Mouse (Mus musculus) gastrocnemius, adult 2 months (tissue): ENCODE data around the gene Abcc8. TPM values are rescaled to one million over a fixed set of nuclear protein-coding genes. Genes with fewer than 3 reads are reported as not detected.

ENCODE experiments used
- DNase-seq: peaks from one replicate; pipeline ENCODE4 v3.0.0; 2022
- H3K27ac ChIP-seq: fragments of 200-600 bp; 2 replicates; pipeline ENCODE4 v1.8.1; 2022; ENCODE audit warnings: mild to moderate bottlenecking
- H3K4me3 ChIP-seq: fragments of 200-600 bp; 2 replicates; pipeline ENCODE4 v1.8.1; 2022; ENCODE audit warnings: mild to moderate bottlenecking, moderate library complexity
- CTCF ChIP-seq: fragments of 200-600 bp; IDR thresholded peaks from 2 replicates; pipeline ENCODE4 v1.8.1; 2022; ENCODE audit warnings: antibody characterized with exemption, mild to moderate bottlenecking, moderate library complexity
- intact Hi-C: fragments of 180-260 bp; cut with DNase I; formaldehyde crosslinking; loops from one replicate; pipeline ENCODE4 v1.15.1; 2025
- total RNA-seq, 2 experiments: library from RNA; stranded (reverse); gene quantifications; 2 replicates each; pipeline ENCODE4 v1.2.3; 2021

Gene Abcc8
- total RNA-seq, 2 experiments from 2014 or later = 2.4 to 4.2 TPM

DNA sequence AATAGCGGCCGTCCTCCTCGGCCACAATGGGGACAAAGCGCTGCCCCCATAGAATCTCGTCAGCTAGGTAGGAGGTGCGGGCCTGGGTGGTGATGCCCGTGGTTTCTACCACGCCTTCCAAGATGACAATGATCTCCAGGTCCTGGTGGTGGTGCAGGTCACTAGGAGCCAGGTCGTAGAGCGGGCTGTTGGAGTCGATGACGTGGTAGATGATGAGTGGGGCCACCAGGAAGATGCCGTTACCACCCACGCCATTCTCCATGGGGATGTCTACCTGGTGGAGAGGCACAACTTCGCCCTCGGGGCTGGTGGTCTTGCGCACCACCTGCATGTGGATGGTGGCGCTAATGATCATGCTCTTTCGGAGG is 80.9 kb downstream of the Abcc8 start:
- Histone ChIP-seq H3K27ac (peak overlapping the region; percentile 98), H3K4me3 (peak overlapping the region; percentile 78)
- intact Hi-C loops = loop anchor here (10.0 kb wide), 1 partner anchor 506 kb away; no protein-coding TSS in a partner anchor
- DNase-seq = no peak
- TF ChIP-seq CTCF = no peak

- intact Hi-C loops = loop anchor here (10.0 kb wide), 1 partner anchor 506 kb away; no protein-coding TSS in a partner anchor
- DNase-seq = peak; percentile 83
- no peak for TF ChIP-seq CTCF
- Histone ChIP-seq H3K4me3 (peak overlapping the region; percentile 78), H3K27ac (peak overlapping the region; percentile 98)
These were observed 81.5 kb downstream of the Abcc8 start for GRCm38 (mm10) chr7:46098221-46098918.

- intact Hi-C loops = loop anchor here (2.0 to 10.0 kb wide), 3 partner anchors 19 to 507 kb away; no protein-coding TSS in a partner anchor
- peak overlapping the region; percentile 78 for H3K4me3 ChIP-seq
- H3K27ac ChIP-seq = peak overlapping the region; percentile 98
- TF ChIP-seq CTCF = no peak
- peak; percentile 79 for DNase-seq
These were observed 82.5 kb downstream of the Abcc8 start for GRCm38 (mm10) chr7:46097319-46097783.

DNA sequence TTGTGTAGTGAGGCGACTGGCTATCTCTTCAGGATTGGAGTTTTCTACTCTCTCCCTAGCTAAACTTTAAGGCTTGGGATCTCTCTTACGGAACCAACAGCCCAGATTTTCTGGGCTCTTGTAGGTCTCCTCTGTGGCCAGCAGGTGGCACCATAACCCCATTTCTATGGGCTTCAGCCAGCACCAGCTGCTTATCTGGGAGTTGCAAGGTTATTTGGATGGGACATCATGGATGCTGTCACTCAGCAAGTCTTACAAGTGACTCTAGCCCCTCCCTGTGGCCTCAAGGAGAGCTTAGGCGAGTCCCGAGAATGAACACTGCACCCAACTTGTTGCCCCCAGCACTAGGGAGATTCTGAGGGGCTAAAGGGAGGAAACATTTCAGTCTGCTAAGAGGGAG is 83.7 kb downstream of the Abcc8 start:
- peak; percentile 97 for TF ChIP-seq CTCF
- intact Hi-C loops = loop anchor here (1.0 to 10.0 kb wide), 5 partner anchors 21 to 509 kb away; no protein-coding TSS in a partner anchor
- peak; percentile 80 for DNase-seq
- Histone ChIP-seq H3K27ac (peak overlapping the region; percentile 98), H3K4me3 (peak overlapping the region; percentile 78)

- TF ChIP-seq CTCF = no peak
- no peak overlapping the region for H3K4me3 ChIP-seq
- DNase-seq = no peak
- intact Hi-C loops = loop anchor here (10.0 kb wide), 1 partner anchor 512 kb away; no protein-coding TSS in a partner anchor
- H3K27ac ChIP-seq = no peak overlapping the region
These were observed 87.0 kb downstream of the Abcc8 start for GRCm38 (mm10) chr7:46092803-46093202.

DNA sequence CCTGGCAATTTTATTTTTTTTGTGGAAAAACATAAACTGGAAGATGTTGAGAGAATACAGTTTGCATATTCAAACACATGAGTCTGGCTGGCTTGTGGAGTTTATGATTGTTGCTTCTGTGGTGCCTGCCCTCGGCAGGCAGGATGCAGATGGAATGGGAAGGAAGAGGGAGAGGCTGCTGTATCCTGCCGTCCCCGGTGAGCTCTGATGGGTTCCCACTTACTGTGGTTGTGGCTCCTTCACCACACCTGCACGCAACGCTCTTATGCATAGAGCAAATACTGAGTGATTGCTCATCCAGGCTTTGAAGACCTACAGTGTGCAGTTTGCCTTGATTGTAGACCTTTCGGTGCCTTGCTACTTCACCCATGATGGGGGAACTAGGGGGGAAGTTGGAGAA is 91.6 kb downstream of the Abcc8 start:
- Histone ChIP-seq H3K27ac (no peak overlapping the region), H3K4me3 (no peak overlapping the region)
- no peak for TF ChIP-seq CTCF
- DNase-seq = no peak
- intact Hi-C loops = no loop called here

GRCm38 (mm10) chr7:46086378-46086777 is 93.5 kb downstream of the Abcc8 start:
- no peak overlapping the region for H3K27ac ChIP-seq
- TF ChIP-seq CTCF = no peak
- no peak for DNase-seq
- intact Hi-C loops = no loop called here
- no peak overlapping the region for H3K4me3 ChIP-seq

GRCm38 (mm10) chr7:46084839-46085513 is 94.9 kb downstream of the Abcc8 start:
- Histone ChIP-seq H3K27ac (no peak overlapping the region), H3K4me3 (no peak overlapping the region)
- no peak for DNase-seq
- intact Hi-C loops = no loop called here
- TF ChIP-seq CTCF = no peak

- Histone ChIP-seq H3K27ac (no peak overlapping the region), H3K4me3 (no peak overlapping the region)
- TF ChIP-seq CTCF = no peak
- DNase-seq = no peak
- intact Hi-C loops = no loop called here
These were observed 95.8 kb downstream of the Abcc8 start for GRCm38 (mm10) chr7:46084024-46084423.

DNA sequence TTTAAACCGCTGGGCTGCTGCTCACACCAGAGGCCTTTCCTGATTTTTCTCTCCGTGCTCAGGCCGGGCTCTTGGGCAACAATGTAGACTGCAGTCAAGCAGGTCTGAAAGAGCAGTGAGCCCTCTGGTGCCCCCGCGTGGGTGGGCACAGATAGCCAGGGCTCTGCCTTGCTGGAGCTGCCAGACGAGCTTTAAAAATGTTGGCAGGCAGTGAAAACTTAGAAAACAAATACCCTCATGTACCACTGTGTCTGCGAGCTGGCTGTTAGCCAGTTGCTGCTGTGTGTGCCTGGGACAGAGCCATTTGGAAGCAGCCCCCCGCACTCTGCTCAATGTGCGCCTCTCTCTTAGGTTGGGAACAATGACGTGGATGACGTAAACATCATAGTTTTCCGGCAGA is 102.2 kb downstream of the Abcc8 start:
- DNase-seq = no peak
- TF ChIP-seq CTCF = no peak
- Histone ChIP-seq H3K27ac (no peak overlapping the region), H3K4me3 (no peak overlapping the region)
- intact Hi-C loops = no loop called here

GRCm38 (mm10) chr7:46076844-46077243 is 103.0 kb downstream of the Abcc8 start:
- no peak overlapping the region for H3K4me3 ChIP-seq
- TF ChIP-seq CTCF = no peak
- H3K27ac ChIP-seq = no peak overlapping the region
- intact Hi-C loops = no loop called here
- no peak for DNase-seq

DNA sequence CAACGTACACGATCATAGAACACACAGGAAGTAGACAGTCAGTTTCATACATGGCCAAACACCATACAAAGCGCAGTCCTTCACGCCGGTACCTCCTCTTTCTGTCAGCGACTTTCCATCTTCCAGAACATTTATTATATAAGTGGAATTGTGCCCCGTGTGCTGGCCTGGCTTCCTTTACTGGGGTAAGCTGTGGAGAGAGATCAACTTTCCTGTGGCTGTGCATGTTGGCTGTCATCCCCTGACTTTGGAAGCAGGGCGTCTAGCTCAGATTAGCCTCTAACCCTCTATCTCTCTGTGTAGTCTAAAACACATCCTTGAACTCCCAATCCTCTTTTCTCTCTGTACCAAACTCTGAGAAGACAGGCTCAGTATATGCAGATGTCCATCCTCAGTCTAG is 111.0 kb downstream of the Abcc8 start:
- DNase-seq = peak; percentile 59
- intact Hi-C loops = no loop called here

DNA sequence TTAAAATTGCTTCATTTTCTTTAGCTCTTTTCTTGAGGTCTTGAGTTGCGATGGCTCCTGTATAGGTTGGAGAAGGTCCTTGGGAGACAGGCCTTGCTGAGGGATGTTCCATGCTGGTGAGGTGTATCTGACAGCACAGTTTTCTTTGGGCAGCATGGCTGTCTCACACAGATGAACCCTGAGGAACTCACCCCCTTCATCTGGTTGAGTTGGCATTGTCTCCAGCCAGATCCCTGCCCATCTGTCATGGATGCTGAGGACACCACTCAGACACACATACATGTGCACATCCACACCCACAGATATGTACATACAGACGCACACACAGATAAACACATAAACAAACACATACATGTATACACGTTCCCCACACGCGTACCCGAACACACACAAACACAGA is 116.5 kb downstream of the Abcc8 start:
- H3K27ac ChIP-seq = no peak overlapping the region
- intact Hi-C loops = no loop called here
- H3K4me3 ChIP-seq = no peak overlapping the region
- no peak for TF ChIP-seq CTCF
- no peak for DNase-seq

More for the DNA sequence above, 111.0 kb downstream of the Abcc8 start:
- Histone ChIP-seq H3K27ac (peak overlapping the region; percentile 72), H3K4me3 (no peak overlapping the region)
- no peak for TF ChIP-seq CTCF

DNA sequence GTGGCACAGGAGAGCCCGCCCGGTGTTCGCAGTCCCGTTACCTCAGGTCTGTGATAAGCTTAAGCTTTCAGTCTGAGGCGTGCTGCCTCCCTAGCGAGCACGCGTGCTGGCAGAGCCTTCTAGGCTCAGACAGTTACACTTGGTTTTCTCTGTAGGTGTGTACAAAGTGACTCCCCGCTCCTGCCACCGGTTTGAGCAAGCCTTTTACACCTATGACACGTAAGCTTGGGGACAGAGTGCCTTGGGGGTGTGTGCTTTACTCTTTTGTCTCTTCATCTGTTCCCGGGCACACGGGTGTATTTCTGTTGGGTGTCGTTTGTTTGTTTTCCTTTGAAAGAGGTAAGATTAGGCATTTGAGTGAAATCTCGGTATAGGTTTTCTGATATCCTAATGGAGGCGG is 118.2 kb downstream of the Abcc8 start:
- no peak for TF ChIP-seq CTCF
- intact Hi-C loops = no loop called here
- H3K27ac ChIP-seq = no peak overlapping the region
- no peak overlapping the region for H3K4me3 ChIP-seq
- DNase-seq = no peak
